Mouse (Mus musculus) lung, adult 2 months (tissue): ENCODE data around the gene Slc37a4.
"Not testable (repeated sequence)": the region's sequence is repeated elsewhere in the genome, so short reads cannot be mapped to it uniquely, and the experiment has no call there.

ENCODE experiments used
- CTCF ChIP-seq: fragments of 200-500 bp; IDR thresholded peaks from 2 replicates; pipeline ENCODE4 v1.5.1; 2011; ENCODE audit warnings: mild to moderate bottlenecking, low read length, control low read depth; ENCODE audit not compliant: insufficient read depth
- POLR2A ChIP-seq: fragments of 200-500 bp; IDR thresholded peaks from 2 replicates; pipeline ENCODE4 v1.6.1; 2011; ENCODE audit warnings: low read depth, mild to moderate bottlenecking, control low read depth, low read length, borderline replicate concordance; ENCODE audit errors: extremely low read depth

DNA sequence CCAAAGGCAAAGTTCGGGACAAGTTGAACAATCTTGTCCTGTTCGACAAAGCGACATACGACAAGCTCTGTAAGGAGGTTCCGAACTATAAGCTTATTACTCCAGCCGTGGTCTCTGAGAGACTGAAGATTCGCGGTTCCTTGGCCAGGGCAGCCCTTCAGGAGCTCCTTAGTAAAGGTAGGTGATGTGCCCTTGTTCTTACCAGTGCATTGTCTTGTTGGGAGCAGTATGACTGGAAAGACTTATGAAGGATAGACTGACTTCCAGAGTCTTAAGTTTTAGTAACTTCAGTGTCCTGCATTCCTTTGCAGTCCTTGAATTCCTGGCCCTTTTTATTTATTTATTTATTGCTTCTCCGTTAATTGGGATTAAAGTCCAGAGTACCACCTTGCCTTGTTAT is 12.0 kb downstream of the Slc37a4 start:
- TF ChIP-seq POLR2A, CTCF: not testable (repeated sequence)
